Mouse (Mus musculus): ENCODE data around the gene Spata25. TPM values are rescaled to one million over a fixed set of nuclear protein-coding genes. Genes with fewer than 3 reads are reported as not detected.
"Not testable (repeated sequence)": the region's sequence is repeated elsewhere in the genome, so short reads cannot be mapped to it uniquely, and the experiment has no call there.

Gene Spata25
- not detected in 2 replicates for total RNA-seq (2015; ENCODE audit: low replicate concordance)
- not detected in 2 replicates for total RNA-seq (2017; ENCODE audit: low replicate concordance)

- no peak for ATAC-seq (replicated peaks; ENCODE audit: low FRiP score, poor library complexity, severe bottlenecking)
Measured at GRCm38 (mm10) chr2:164828437-164828836, at the start of gene Spata25. TSS of gene Spata25 (minus strand) at chr2:164828537.

GRCm38 (mm10) chr2:164877376-164878215 is 49.3 kb upstream of the Spata25 start:
- not testable (repeated sequence) for ATAC-seq (replicated peaks; ENCODE audit: low FRiP score, poor library complexity, severe bottlenecking)

- not testable (repeated sequence) for ATAC-seq (replicated peaks; ENCODE audit: low FRiP score, poor library complexity, severe bottlenecking)
Measured at GRCm38 (mm10) chr2:164875648-164876047, 47.3 kb upstream of the Spata25 start.

GRCm38 (mm10) chr2:164874239-164874769 is 46.0 kb upstream of the Spata25 start:
- ATAC-seq (replicated peaks; ENCODE audit: low FRiP score, poor library complexity, severe bottlenecking) = no peak

- no peak for ATAC-seq (replicated peaks; ENCODE audit: low FRiP score, poor library complexity, severe bottlenecking)
Measured at GRCm38 (mm10) chr2:164873621-164874020, 45.3 kb upstream of the Spata25 start.

GRCm38 (mm10) chr2:164871602-164872303 is 43.4 kb upstream of the Spata25 start:
- ATAC-seq (replicated peaks; ENCODE audit: low FRiP score, poor library complexity, severe bottlenecking) = no peak

- ATAC-seq (replicated peaks; ENCODE audit: low FRiP score, poor library complexity, severe bottlenecking) = no peak
Measured at GRCm38 (mm10) chr2:164868491-164868890, 40.2 kb upstream of the Spata25 start.

- 0 out of 2 replicates have a peak, but pooled peaks have one; percentile 45 for ATAC-seq (replicated peaks; ENCODE audit: low FRiP score, poor library complexity, severe bottlenecking)
Measured at GRCm38 (mm10) chr2:164867566-164867965, 39.2 kb upstream of the Spata25 start.

- ATAC-seq (replicated peaks; ENCODE audit: low FRiP score, poor library complexity, severe bottlenecking) = no peak
Measured at GRCm38 (mm10) chr2:164866741-164867551, 38.6 kb upstream of the Spata25 start.

GRCm38 (mm10) chr2:164864593-164864992 is 36.3 kb upstream of the Spata25 start:
- no peak for ATAC-seq (replicated peaks; ENCODE audit: low FRiP score, poor library complexity, severe bottlenecking)

- not testable (repeated sequence) for ATAC-seq (replicated peaks; ENCODE audit: low FRiP score, poor library complexity, severe bottlenecking)
Measured at GRCm38 (mm10) chr2:164863411-164863810, 35.1 kb upstream of the Spata25 start.

- ATAC-seq (replicated peaks; ENCODE audit: low FRiP score, poor library complexity, severe bottlenecking) = no peak
Measured at GRCm38 (mm10) chr2:164862179-164862861, 34.0 kb upstream of the Spata25 start.

GRCm38 (mm10) chr2:164861094-164861493 is 32.8 kb upstream of the Spata25 start:
- ATAC-seq (replicated peaks; ENCODE audit: low FRiP score, poor library complexity, severe bottlenecking) = no peak

- no peak for ATAC-seq (replicated peaks; ENCODE audit: low FRiP score, poor library complexity, severe bottlenecking)
Measured at GRCm38 (mm10) chr2:164859640-164860432, 31.5 kb upstream of the Spata25 start.

GRCm38 (mm10) chr2:164859155-164859554 is 30.8 kb upstream of the Spata25 start:
- ATAC-seq (replicated peaks; ENCODE audit: low FRiP score, poor library complexity, severe bottlenecking) = no peak

- no peak for ATAC-seq (replicated peaks; ENCODE audit: low FRiP score, poor library complexity, severe bottlenecking)
Measured at GRCm38 (mm10) chr2:164857842-164858553, 29.7 kb upstream of the Spata25 start.

- 0 out of 2 replicates have a peak, but pooled peaks have one; percentile 15 for ATAC-seq (replicated peaks; ENCODE audit: low FRiP score, poor library complexity, severe bottlenecking)
Measured at GRCm38 (mm10) chr2:164857101-164857821, 28.9 kb upstream of the Spata25 start, which contains the start of gene Pltp. TSS of gene Pltp (minus strand) at chr2:164857711.

Measured in erythroid progenitor cell, adult 5-6 weeks (primary cell).